ENCODE assay signal across 7 mouse cellular contexts in genomic region chr15:100728586-100728985, GRCm38 (mm10). TPM values are rescaled to one million over a fixed set of nuclear protein-coding genes. Genes with fewer than 3 reads are reported as not detected.
DNase-seq lines count a peak whose midpoint lies in the region; ATAC-seq and TF ChIP-seq lines count a peak whose summit lies in the region.

No protein-coding gene starts in this region.

- no peaks in the 10 kb centered on the region for H3K27me3 ChIP-seq in testis, adult 2 months (ENCODE audit: control insufficient read depth, insufficient read depth, low read length)
- H3K27me3 ChIP-seq in forebrain, embryonic 14.5 days (replicated peaks; ENCODE audit: control insufficient read depth, insufficient read depth, low read length) = peaks cover 23% of the 10 kb centered on the region
- H3K27me3 ChIP-seq in liver, embryonic 16.5 days (ENCODE audit: control insufficient read depth, insufficient read depth, low read depth, low read length) = peaks cover 46% of the 10 kb centered on the region
- H3K27me3 ChIP-seq in stomach, postnatal 0 days (ENCODE audit: control insufficient read depth, insufficient read depth, low read length) = no peaks in the 10 kb centered on the region

- peak overlapping the region; percentile 60 for H3K4me3 ChIP-seq in testis, adult 2 months (ENCODE audit: control insufficient read depth, low read depth, low read length)
- peak overlapping the region; percentile 31 for H3K4me3 ChIP-seq in forebrain, embryonic 14.5 days (ENCODE audit: low read depth, low read length)
- peak overlapping the region; percentile 47 for H3K4me3 ChIP-seq in liver, embryonic 16.5 days (ENCODE audit: low read depth, low read length)
- H3K4me3 ChIP-seq in stomach, postnatal 0 days (ENCODE audit: low read depth, low read length) = peak overlapping the region; percentile 37

- no peak for ATAC-seq in forebrain, embryonic 14.5 days
- ATAC-seq in liver, embryonic 16.5 days (ENCODE audit: low read depth) = no peak
- 0 out of 2 replicates have a peak, but pooled peaks have one; percentile 3 for ATAC-seq in stomach, postnatal 0 days (ENCODE audit: low FRiP score, low TSS enrichment)

- no peak for DNase-seq in testis, postnatal 14 days (ENCODE audit: low spot score)
- no peak for DNase-seq in forebrain, embryonic 14.5 days (ENCODE audit: low spot score)
- DNase-seq in stomach, postnatal 0 days (ENCODE audit: low spot score) = no peak
- no peak for DNase-seq in kidney, postnatal 14 days
- no peak for DNase-seq in adrenal gland, postnatal 25 days

- H3K36me3 ChIP-seq in testis, adult 2 months (ENCODE audit: control insufficient read depth, insufficient read depth, low read length) = no peaks in the 10 kb centered on the region
- no peaks in the 10 kb centered on the region for H3K36me3 ChIP-seq in forebrain, embryonic 14.5 days (ENCODE audit: control insufficient read depth, insufficient read depth, low read length)
- no peaks in the 10 kb centered on the region for H3K36me3 ChIP-seq in liver, embryonic 16.5 days (ENCODE audit: control insufficient read depth, insufficient read depth)
- no peaks in the 10 kb centered on the region for H3K36me3 ChIP-seq in stomach, postnatal 0 days (ENCODE audit: control insufficient read depth, insufficient read depth, low read length)

- H3K4me2 ChIP-seq in forebrain, embryonic 14.5 days (ENCODE audit: low read length) = peak overlapping the region; percentile 55
- H3K4me2 ChIP-seq in liver, embryonic 16.5 days (ENCODE audit: low read depth, low read length) = peak overlapping the region; percentile 60
- H3K4me2 ChIP-seq in stomach, postnatal 0 days (replicated peaks; ENCODE audit: low read depth) = peak overlapping the region; percentile 57

- TF ChIP-seq EP300 in stomach, postnatal 0 days (optimal IDR thresholded peaks at IDR 0.05) = no peak

- peak overlapping the region; percentile 48 for H3K9ac ChIP-seq in forebrain, embryonic 14.5 days (ENCODE audit: low read length)
- peak overlapping the region; percentile 33; the same call in 1 of the 2 replicates for H3K9ac ChIP-seq in liver, embryonic 16.5 days (ENCODE audit: low read depth, low read length)
- H3K9ac ChIP-seq in stomach, postnatal 0 days (ENCODE audit: low read length) = peak overlapping the region; percentile 45

- TF ChIP-seq POLR2A in testis, adult 2 months (IDR thresholded peaks at IDR 0.05; ENCODE audit: control insufficient read depth, low read depth, low read length) = no peak

- H3K9me3 ChIP-seq in forebrain, embryonic 14.5 days (replicated peaks; ENCODE audit: control insufficient read depth, low read length) = no peaks in the 10 kb centered on the region
- H3K9me3 ChIP-seq in liver, embryonic 16.5 days (replicated peaks; ENCODE audit: control insufficient read depth, low read length) = no peaks in the 10 kb centered on the region
- H3K9me3 ChIP-seq in stomach, postnatal 0 days (ENCODE audit: control insufficient read depth, low read length) = no peaks in the 10 kb centered on the region

- H3K27ac ChIP-seq in testis, adult 2 months (ENCODE audit: control insufficient read depth, insufficient read depth, low read depth, low read length) = no peak overlapping the region
- no peak overlapping the region for H3K27ac ChIP-seq in forebrain, embryonic 14.5 days (ENCODE audit: low read depth, low read length)
- no peak overlapping the region for H3K27ac ChIP-seq in liver, embryonic 16.5 days (ENCODE audit: low read length)
- peak overlapping the region; percentile 71; the same call in 1 of the 2 replicates for H3K27ac ChIP-seq in stomach, postnatal 0 days (replicated peaks)

- WGBS in forebrain, embryonic 14.5 days = 33% methylated on average over 9 of the region's 9 CpGs
- 24% methylated on average over 9 of the region's 9 CpGs for WGBS in liver, embryonic 16.5 days (ENCODE audit: insufficient replicate concordance)
- WGBS in stomach, postnatal 0 days = 41% methylated on average over 9 of the region's 9 CpGs

- H3K4me1 ChIP-seq in testis, adult 2 months (ENCODE audit: control insufficient read depth, insufficient read depth, low read length) = peaks cover 16% of the 10 kb centered on the region
- no peaks in the 10 kb centered on the region for H3K4me1 ChIP-seq in forebrain, embryonic 14.5 days (ENCODE audit: control insufficient read depth, insufficient read depth, low read length)
- H3K4me1 ChIP-seq in liver, embryonic 16.5 days (ENCODE audit: control insufficient read depth, low read depth, low read length) = peaks cover 13% of the 10 kb centered on the region
- H3K4me1 ChIP-seq in stomach, postnatal 0 days (replicated peaks; ENCODE audit: control insufficient read depth, insufficient read depth) = peaks cover 4% of the 10 kb centered on the region

- TF ChIP-seq CTCF in testis, adult 2 months (IDR thresholded peaks at IDR 0.05; ENCODE audit: control insufficient read depth, insufficient read depth, insufficient replicate concordance, low read depth, low read length) = no peak
- TF ChIP-seq CTCF in stomach, postnatal 0 days (IDR thresholded peaks at IDR 0.05; ENCODE audit: low read depth) = no peak

RNA-seq across cellular contexts. Expression of gene Galnt6, which starts 0.6 kb away (rescaled TPM):
- 0.67 and 0.78 TPM in 2 replicates for polyA plus RNA-seq in testis, adult 2 months (2012; rRNA removed)
- polyA plus RNA-seq in forebrain, embryonic 14.5 days (2014; fragmentation: Nextera tagmentation; extraction: Ambion mirVana) = 0.09 and 0.10 TPM in 2 replicates
- 1.8 TPM in 2 replicates for polyA plus RNA-seq in liver, embryonic 16.5 days (2015; fragmentation: Nextera tagmentation; extraction: Ambion mirVana)
- polyA plus RNA-seq in stomach, postnatal 0 days (2015; fragmentation: Nextera tagmentation; extraction: Ambion mirVana) = 9.5 and 11.0 TPM in 2 replicates
- total RNA-seq in adrenal gland, postnatal 25 days (2021) = 3.8 and 6.3 TPM in 2 replicates

RNA-seq across cellular contexts. Expression of gene Slc4a8, which starts 33.0 kb away (rescaled TPM):
- 18.2 and 18.3 TPM in 2 replicates for polyA plus RNA-seq in testis, adult 2 months (2012; rRNA removed)
- polyA plus RNA-seq in forebrain, embryonic 14.5 days (2014; fragmentation: Nextera tagmentation; extraction: Ambion mirVana) = 11.2 and 17.8 TPM in 2 replicates
- 0.46 and 0.76 TPM in 2 replicates for polyA plus RNA-seq in liver, embryonic 16.5 days (2015; fragmentation: Nextera tagmentation; extraction: Ambion mirVana)
- polyA plus RNA-seq in stomach, postnatal 0 days (2015; fragmentation: Nextera tagmentation; extraction: Ambion mirVana) = 2.2 TPM in 2 replicates
- 4.9 and 6.3 TPM in 2 replicates for total RNA-seq in adrenal gland, postnatal 25 days (2021)

RNA-seq across cellular contexts. Expression of gene Cela1, which starts 40.9 kb away (rescaled TPM):
- 1.3 and 1.6 TPM in 2 replicates for polyA plus RNA-seq in testis, adult 2 months (2012; rRNA removed)
- 0.60 and 0.88 TPM in 2 replicates for polyA plus RNA-seq in forebrain, embryonic 14.5 days (2014; fragmentation: Nextera tagmentation; extraction: Ambion mirVana)
- 20.3 and 30.0 TPM in 2 replicates for polyA plus RNA-seq in liver, embryonic 16.5 days (2015; fragmentation: Nextera tagmentation; extraction: Ambion mirVana)
- polyA plus RNA-seq in stomach, postnatal 0 days (2015; fragmentation: Nextera tagmentation; extraction: Ambion mirVana) = 22.3 and 24.1 TPM in 2 replicates
- 58.0 and 58.6 TPM in 2 replicates for total RNA-seq in adrenal gland, postnatal 25 days (2021)

RNA-seq across cellular contexts. Expression of gene Bin2, which starts 59.2 kb away (rescaled TPM):
- polyA plus RNA-seq in testis, adult 2 months (2012; rRNA removed) = 19.3 and 19.7 TPM in 2 replicates
- 0.18 and 0.66 TPM in 2 replicates for polyA plus RNA-seq in forebrain, embryonic 14.5 days (2014; fragmentation: Nextera tagmentation; extraction: Ambion mirVana)
- 18.0 and 20.6 TPM in 2 replicates for polyA plus RNA-seq in liver, embryonic 16.5 days (2015; fragmentation: Nextera tagmentation; extraction: Ambion mirVana)
- polyA plus RNA-seq in stomach, postnatal 0 days (2015; fragmentation: Nextera tagmentation; extraction: Ambion mirVana) = 1.3 and 2.3 TPM in 2 replicates
- 1.3 and 1.8 TPM in 2 replicates for total RNA-seq in adrenal gland, postnatal 25 days (2021)
